Mouse (Mus musculus): Measurements from ENCODE around the gene Nubp1.

Gene Nubp1

GRCm38 (mm10) chr16:10411764-10412746 is at the start of gene Nubp1:
Gene Nubp1 (plus strand): TSS chr16:10411948.
- DNase-seq = peak; percentile 90

GRCm38 (mm10) chr16:10363061-10363460 is 48.7 kb upstream of the Nubp1 start:
- DNase-seq = no peak

DNA sequence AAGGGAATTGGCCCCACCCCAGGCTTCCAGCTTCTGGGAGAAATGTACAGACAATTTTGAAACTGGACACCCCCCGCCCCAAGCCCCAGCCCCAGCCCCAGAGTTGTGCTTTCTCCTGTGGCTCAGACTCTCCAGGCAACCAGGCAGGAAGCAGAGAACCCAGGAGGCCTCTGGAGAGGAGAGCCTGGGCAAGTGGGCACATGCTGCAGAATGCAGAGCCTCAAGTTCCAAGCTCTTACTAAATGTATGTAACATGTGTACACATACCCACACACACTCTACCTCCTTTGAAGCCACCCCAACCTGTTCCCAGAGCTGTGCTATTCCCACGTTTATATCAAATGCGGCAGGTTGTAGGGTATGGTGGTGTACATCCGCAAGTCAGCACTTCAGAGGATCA is 46.0 kb upstream of the Nubp1 start:
- no peak for DNase-seq

GRCm38 (mm10) chr16:10366240-10367217 is 45.2 kb upstream of the Nubp1 start:
- DNase-seq = no peak

DNA sequence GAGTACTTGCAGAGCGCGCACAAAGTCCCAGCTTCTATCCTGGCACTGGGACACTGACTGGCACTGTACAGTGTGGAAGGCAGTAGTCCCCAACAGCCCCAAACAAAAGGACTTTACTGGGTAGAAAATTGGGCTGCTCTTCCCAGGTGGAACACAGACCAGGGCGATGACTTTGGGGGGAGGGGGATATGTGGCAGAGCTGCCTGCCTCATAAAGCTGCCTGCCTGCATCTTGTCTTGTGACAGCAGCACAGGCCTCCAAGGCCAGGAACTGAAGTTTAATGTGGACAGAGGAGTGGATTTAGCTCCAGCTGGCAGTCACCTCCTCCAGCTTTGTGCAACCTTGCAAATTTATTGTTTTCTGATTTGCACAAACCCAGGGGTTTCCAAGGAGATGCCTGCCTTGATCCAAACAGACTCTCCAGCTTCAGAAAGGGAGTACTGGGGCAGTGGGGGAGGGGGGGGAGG is 42.2 kb upstream of the Nubp1 start:
- no peak for DNase-seq

DNA sequence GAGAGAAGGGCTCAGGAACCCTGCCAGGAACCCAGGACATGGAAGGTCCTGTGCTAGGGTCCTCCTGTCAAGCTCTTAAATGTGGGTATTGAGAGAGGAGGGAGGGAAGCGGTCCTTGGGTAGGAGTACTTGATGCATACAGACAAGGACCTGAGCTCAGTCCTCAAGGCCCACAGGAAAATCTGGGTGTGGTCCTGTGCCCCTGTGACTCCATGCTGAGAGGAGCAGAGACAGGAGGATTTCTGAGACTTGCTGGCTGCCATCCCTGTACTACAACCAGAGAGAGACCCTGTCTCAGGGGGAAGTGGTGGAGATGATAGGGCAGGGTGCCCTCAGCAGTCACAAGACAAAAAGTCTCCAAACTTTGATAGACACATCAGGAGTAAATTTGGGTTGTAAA is 41.8 kb upstream of the Nubp1 start:
- no peak for DNase-seq

DNA sequence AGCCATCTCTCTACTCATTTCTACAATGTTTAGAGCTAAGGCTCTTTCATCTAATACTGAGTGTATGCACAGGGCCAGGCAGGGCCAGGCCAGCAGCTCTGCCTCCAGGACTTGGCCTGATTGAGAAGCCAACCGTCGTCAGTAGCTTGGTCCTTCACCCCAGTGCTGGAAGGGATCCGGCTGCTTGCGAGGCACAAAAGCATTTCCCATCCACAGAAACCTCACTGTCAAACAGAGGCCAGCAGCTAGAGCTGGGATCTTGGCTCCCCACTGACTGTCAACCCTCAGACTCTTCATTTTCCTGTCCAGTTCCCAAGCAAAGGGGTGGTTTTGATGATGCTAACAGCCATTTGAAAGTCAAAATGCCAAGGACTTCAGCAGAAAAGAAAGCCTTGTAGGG is 39.4 kb upstream of the Nubp1 start:
- DNase-seq = no peak

- DNase-seq = no peak
These were observed 37.3 kb upstream of the Nubp1 start for GRCm38 (mm10) chr16:10374254-10375011.

DNA sequence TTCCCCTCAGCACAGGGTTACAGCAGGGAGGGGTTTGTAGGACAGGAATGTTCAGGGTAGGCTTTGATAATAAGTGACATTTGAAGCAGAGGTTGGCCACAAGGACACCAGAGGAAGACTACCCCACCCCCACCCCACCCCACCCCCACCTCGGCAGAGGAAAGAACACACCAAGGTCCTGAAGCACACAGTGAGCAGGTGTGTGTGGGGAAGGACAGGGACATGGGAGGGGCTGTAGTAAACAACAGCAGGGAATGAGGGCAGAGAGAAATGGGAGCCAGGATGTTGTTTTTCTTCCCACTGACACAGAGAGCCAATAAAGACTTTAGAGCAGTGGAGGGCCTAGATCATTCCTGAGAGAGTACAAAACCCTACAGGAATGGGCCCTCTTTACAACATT is 34.5 kb upstream of the Nubp1 start:
- DNase-seq = no peak

- DNase-seq = no peak
These were observed 32.2 kb upstream of the Nubp1 start for GRCm38 (mm10) chr16:10379531-10379930.

DNA sequence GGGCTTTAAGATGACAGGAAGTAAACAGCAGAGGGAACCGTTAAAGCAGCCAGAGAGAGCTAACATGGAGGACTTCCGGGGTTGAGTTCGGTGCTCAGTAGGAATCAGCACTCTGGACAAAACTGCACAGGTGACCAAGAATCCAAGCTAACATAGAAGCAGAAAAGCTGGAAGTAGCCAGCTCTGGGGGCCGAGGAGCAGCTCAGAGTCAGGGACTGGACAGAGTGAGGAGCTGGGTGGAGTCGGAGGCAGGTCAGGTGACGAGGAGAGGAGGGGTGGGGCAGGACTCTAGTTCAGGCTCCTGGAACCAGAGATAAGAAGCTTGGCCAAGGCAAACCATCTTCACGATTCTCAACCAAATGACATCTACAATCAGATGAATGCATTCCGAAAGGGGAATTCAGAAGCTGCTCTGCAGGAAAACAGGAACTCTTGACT is 27.7 kb upstream of the Nubp1 start:
- DNase-seq = peak; percentile 45

DNA sequence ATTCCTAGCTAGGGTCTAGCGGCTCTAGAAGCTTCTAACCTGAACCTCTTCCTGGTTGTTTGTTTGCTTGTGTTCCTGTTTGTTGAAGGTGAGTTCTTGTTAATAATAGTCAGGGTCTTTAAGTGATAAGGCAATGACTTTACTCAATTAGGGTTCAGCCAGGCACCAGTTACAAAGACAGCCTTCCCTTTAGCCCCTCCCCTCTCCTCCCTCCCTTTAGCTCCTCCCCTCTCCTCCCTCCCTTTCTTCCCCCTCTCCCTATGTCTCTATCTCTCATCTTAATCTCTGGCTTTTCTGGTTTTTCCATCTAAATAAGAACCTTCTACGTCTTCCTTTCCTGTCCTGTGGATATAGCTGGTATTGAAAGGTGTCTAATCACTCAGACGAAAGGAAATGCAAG is 27.2 kb upstream of the Nubp1 start:
- no peak for DNase-seq

DNA sequence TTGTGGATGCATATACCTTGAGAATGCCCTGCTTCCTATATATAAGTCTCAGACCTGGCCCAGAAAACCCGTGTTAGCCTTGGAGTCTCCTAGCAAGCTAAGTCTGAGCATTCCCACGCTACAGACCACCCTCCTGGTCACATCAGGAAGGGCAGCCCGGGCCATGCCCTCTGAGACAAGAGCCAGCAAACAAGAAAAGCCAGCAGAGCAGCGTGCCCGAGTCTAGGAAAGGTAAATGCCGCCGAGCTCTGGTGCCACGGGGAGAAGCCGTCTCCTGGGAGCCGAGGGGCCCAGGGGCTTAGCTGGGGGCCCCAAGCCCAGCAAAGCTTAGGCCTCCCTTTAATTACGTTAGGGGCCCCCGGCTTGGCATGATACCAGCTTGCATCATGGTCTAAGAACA is 26.5 kb upstream of the Nubp1 start:
- DNase-seq = no peak

DNA sequence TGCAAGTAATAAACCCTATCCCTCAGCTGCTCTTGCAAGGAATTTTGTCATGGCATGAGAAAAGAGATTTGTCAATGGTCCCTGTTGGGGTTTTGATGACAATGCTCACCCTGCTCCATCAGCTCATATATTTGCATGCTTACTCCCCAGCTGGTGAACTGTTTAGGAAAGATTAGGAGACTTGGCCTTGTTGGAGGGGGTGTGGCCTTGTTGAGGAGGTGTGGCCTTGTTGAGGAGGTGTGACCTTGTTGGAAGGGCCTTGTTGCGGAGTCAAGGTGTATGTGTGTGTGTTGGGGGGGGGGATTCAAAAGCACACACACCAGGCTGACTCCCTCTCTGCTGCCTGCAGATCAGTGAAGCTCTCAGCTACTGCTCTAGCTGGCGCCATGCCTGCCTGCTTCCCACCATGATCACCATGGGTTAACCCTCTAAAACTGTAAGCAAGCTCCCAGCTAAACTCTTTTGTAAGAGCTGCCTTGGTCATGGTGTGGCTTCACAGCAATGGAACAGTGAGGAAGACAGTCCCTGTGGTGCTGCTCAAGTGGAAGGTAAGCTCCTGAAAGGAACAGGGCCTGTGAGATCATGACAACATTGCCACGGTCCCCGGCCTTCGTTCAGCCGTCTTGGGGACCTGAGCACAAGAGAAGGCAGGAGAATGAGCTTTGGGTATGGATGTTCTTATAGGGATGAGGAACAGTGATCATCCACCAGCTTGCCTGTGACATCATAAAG is 22.9 kb upstream of the Nubp1 start:
- no peak for DNase-seq

DNA sequence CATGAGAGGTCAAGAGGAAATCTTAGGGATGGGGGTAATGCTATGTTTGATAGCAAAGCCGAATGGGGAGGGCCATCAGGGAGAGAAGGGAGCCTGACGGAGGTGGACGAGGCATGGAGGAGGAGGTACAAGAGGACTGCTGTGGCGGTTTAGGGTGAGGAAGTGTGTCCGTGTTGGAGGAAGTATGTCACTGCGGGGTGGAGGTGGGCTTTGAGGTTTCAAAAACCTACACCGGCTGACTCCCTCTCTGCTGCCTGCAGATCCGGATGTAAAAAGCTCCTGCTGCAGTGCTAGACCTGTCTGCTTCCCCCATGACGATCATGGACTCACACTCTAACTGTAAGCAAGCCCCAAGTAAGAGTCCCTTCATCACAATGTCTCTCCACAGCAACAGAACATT is 19.2 kb upstream of the Nubp1 start:
- peak; percentile 26 for DNase-seq

DNA sequence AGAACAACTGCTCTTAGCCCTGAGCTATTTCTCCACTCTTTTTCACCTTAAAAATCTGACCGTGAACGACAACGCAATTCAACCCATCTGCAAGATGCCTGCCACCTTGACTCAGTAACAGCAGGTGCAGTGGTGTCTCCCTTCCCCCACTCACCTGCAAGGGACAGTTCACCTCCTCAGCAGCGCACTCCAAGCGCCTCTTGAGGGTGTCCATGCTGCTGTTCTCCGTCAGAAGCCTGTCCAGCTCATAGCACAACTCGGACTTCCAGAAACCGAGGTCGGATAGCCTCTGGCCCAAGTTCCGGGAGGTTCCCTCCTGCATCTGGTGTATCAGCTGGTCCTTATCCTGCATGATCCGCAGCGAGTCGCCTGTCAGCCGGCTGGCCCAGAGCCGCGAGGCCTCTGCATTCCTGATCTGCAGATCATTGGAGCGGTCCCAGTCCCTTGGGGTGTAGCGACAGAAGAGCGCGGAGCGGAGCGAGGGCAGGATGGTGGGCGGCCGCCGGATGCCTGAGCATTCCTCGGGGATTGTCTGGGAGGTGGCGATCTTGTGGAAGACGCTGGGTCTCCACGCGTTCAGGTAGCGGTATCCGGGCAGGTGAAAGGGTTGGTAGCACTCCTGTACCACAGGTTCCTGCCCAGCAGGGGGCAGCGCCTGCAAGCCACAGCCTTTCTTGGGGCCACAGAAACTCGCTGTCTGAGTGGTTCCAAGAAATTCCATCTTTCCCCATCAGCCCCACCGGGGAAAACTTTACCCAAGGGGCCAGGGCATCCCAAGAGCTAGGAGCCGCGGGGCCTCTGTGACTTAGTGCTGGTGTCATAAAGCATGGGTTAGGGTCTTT is 16.8 kb upstream of the Nubp1 start, which contains the start of gene Tekt5:
TSS of gene Tekt5 (minus strand) at position 792 of the 842 bp plus-strand sequence.
- DNase-seq = peak; percentile 35

GRCm38 (mm10) chr16:10398755-10399154 is 13.0 kb upstream of the Nubp1 start:
- DNase-seq = no peak

DNA sequence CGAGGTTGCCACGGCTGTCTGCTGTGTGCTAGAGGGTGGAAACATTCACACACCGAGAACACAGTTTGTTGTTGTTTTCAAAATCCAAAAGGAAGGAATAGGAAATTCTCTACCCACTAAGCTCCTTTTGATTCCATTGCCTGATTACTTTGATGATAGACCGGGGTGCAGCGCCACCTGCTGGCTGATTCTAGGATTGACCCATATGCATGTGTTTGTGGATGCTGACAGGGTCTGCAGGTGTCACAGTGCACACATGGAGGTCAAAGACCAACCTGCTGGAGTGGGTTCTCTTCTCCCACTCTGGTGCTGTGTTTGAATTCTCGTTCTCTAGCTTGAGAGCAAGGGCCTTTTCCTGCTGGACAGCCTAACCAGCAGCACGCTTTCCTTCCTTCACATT is 12.6 kb upstream of the Nubp1 start:
- DNase-seq = peak; percentile 86

DNA sequence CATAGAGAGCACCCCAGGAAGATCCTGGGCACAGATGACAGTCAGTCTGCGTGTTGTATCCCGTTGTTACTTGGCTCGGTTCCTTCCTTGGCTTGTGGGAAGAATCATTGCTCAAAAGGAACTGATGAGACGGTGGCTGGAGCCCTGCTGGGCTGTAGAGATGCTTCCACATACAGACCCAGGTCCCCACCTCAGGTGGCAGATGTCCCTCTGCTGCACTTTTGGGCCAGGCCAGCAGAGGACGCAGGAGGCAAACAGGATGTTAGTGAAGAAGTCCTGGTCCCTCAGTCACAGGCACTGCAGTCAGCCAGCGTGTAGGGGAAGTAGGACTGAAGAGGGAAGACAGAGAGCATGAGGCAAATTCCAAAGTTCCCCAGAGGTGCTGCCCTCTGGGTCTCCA is 4.2 kb downstream of the Nubp1 start:
- peak; percentile 22 for DNase-seq

DNA sequence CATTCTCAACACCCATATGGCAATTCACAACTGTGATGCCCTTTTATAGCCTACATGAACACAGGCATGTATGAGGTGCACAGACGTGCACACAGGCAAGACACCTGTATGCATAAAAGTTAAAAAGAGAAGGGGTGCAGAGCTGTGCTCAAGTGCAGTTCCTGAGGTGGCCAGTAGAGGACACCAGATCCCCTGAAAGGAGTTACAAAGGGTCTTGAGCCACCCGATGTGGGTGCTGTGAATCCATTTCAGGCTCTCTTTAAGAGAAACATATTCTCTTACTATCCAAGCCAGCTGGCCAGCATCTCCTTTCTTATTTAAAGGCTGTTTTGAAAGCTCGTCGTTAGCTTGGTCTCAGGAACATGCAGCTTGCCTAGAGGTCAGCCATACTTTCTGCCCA is 5.1 kb downstream of the Nubp1 start:
- DNase-seq = peak; percentile 29
